ENCODE assay signal across 18 mouse cellular contexts in the genomic region with DNA sequence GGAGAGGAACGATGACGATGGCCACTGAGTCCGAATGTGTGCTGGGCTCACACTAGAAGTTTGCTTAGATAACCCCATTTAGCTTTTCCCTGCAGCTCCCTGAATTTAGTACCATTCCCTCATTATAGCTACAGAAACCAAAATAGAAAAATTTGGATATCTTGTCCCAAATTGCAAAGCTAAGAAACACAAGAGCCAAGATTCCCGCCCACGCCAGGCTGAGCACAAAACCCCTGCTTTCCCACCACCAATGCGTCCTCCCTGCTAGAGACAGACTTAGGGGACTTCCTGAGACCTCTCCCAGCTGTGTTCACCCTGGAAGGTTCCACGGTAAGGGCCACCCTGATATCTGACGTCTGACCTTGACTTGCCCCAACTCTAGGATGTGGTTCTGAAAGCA.
DNase-seq lines count a peak whose midpoint lies in the region; ATAC-seq and TF ChIP-seq lines count a peak whose summit lies in the region.
"Had no signal": no experiment of that assay in that cellular context is flagged by ENCODE, and none has a peak within 500 bp of the region (broad histone marks: within the 10 kb centered on the region; RNA-seq: fewer than 3 reads in every experiment).

No protein-coding gene starts in this region.

- WGBS in forebrain, embryonic 15.5 days, result 90% methylated on average over 8 of the region's 8 CpGs
- WGBS in forebrain, embryonic 11.5 days, result 91% methylated on average over 8 of the region's 8 CpGs
- 82% methylated on average over 8 of the region's 8 CpGs for WGBS in hindbrain, postnatal 0 days
- WGBS in hindbrain, embryonic 10.5 days, result 93% methylated on average over 8 of the region's 8 CpGs
- WGBS in olfactory bulb, adult 2 months, result 49% methylated on average over 8 of the region's 8 CpGs

- no peak for TF ChIP-seq POLR2A in cortical plate, adult 2 months (IDR thresholded peaks at IDR 0.05; ENCODE audit: extremely low read depth, insufficient read depth, low read length)
- no peak for TF ChIP-seq POLR2A in olfactory bulb, adult 2 months (IDR thresholded peaks at IDR 0.05; ENCODE audit: insufficient read depth, low read depth, low read length)

- H3K4me1 ChIP-seq in forebrain, embryonic 15.5 days, result peaks cover 33% of the 10 kb centered on the region
- 0 out of 2 replicates have a peak, but pooled peaks cover 2% of the 10 kb centered on the region for H3K4me1 ChIP-seq in forebrain, embryonic 11.5 days (replicated peaks; ENCODE audit: control insufficient read depth, insufficient read depth, low read length)
- peaks cover 23% of the 10 kb centered on the region for H3K4me1 ChIP-seq in hindbrain, postnatal 0 days (ENCODE audit: insufficient read depth, low read length)
- H3K4me1 ChIP-seq in hindbrain, embryonic 10.5 days (replicated peaks), result peaks cover 18% of the 10 kb centered on the region
- H3K4me1 ChIP-seq in cortical plate, adult 2 months (ENCODE audit: control insufficient read depth, insufficient read depth, low read length), result peaks cover 20% of the 10 kb centered on the region
- H3K4me1 ChIP-seq in olfactory bulb, adult 2 months (ENCODE audit: control insufficient read depth, insufficient read depth, low read length), result peaks cover 29% of the 10 kb centered on the region
- H3K4me1 ChIP-seq: limb, embryonic 12.5 days had no signal

- no peak for DNase-seq in forebrain, embryonic 11.5 days (ENCODE audit: low spot score)
- no peak for DNase-seq in hindbrain, postnatal 0 days (ENCODE audit: low spot score)
- DNase-seq in hindbrain, embryonic 10.5 days (ENCODE audit: low spot score), result no peak
- no peak for DNase-seq in natural killer cell, adult 2 months (ENCODE audit: low spot score in 2 of 2)
- DNase-seq in thymus, postnatal 25 days, result no peak
- DNase-seq: adrenal gland, postnatal 25 days; cerebellum, postnatal 14 days; gastrocnemius, postnatal 10 days; heart, postnatal 14 days; lung, postnatal 10 days; spleen, adult 18-20 months; thymus, postnatal 4 days had no signal

- H3K9me3 ChIP-seq in forebrain, embryonic 15.5 days, result no peaks in the 10 kb centered on the region
- no peaks in the 10 kb centered on the region for H3K9me3 ChIP-seq in forebrain, embryonic 11.5 days (ENCODE audit: control insufficient read depth, low read length)
- H3K9me3 ChIP-seq in hindbrain, postnatal 0 days (ENCODE audit: low read length), result no peaks in the 10 kb centered on the region
- H3K9me3 ChIP-seq in hindbrain, embryonic 10.5 days, result no peaks in the 10 kb centered on the region
- H3K9me3 ChIP-seq: limb, embryonic 12.5 days had no signal

- ATAC-seq in forebrain, embryonic 15.5 days (replicated peaks), result no peak
- no peak for ATAC-seq in forebrain, embryonic 11.5 days (replicated peaks; ENCODE audit: low FRiP score)
- no peak for ATAC-seq in hindbrain, postnatal 0 days

- no peak overlapping the region for H3K4me3 ChIP-seq in forebrain, embryonic 15.5 days
- H3K4me3 ChIP-seq in forebrain, embryonic 11.5 days (ENCODE audit: low read depth, low read length), result no peak overlapping the region
- H3K4me3 ChIP-seq in hindbrain, postnatal 0 days (ENCODE audit: low read length), result no peak overlapping the region
- H3K4me3 ChIP-seq in hindbrain, embryonic 10.5 days, result no peak overlapping the region
- no peak overlapping the region for H3K4me3 ChIP-seq in cortical plate, adult 2 months (ENCODE audit: insufficient read depth, low read length)
- H3K4me3 ChIP-seq in olfactory bulb, adult 2 months (ENCODE audit: insufficient read depth, low read depth, low read length), result no peak overlapping the region
- H3K4me3 ChIP-seq: limb, embryonic 12.5 days; myocyte had no signal

- H3K27ac ChIP-seq in forebrain, embryonic 15.5 days (replicated peaks), result peak overlapping the region; percentile 79; the same call in 1 of the 2 replicates
- no peak overlapping the region for H3K27ac ChIP-seq in forebrain, embryonic 11.5 days (ENCODE audit: low read depth, low read length)
- H3K27ac ChIP-seq in hindbrain, postnatal 0 days, result 0 out of 2 replicates have a peak overlapping the region, but pooled peaks have one; percentile 79
- no peak overlapping the region for H3K27ac ChIP-seq in hindbrain, embryonic 10.5 days
- peak overlapping the region; percentile 27; the same call in 1 of the 2 replicates for H3K27ac ChIP-seq in cortical plate, adult 2 months (ENCODE audit: insufficient read depth, low read length)
- H3K27ac ChIP-seq in olfactory bulb, adult 2 months (ENCODE audit: insufficient read depth, low read depth, low read length), result peak overlapping the region; percentile 49
- H3K27ac ChIP-seq: limb, embryonic 12.5 days; liver, embryonic 14.5 days had no signal

- no peak for TF ChIP-seq CTCF in hindbrain, postnatal 0 days (IDR thresholded peaks at IDR 0.05; ENCODE audit: low read depth)
- TF ChIP-seq CTCF in cortical plate, adult 2 months (IDR thresholded peaks at IDR 0.05; ENCODE audit: extremely low read depth, insufficient read depth, low read length), result no peak
- TF ChIP-seq CTCF in olfactory bulb, adult 2 months (IDR thresholded peaks at IDR 0.05; ENCODE audit: insufficient read depth, low read depth, low read length), result no peak

- H3K4me2 ChIP-seq in forebrain, embryonic 15.5 days (replicated peaks), result no peak overlapping the region
- H3K4me2 ChIP-seq in forebrain, embryonic 11.5 days (ENCODE audit: low read depth, low read length, severe bottlenecking), result no peak overlapping the region
- no peak overlapping the region for H3K4me2 ChIP-seq in hindbrain, postnatal 0 days (ENCODE audit: low read depth, low read length)
- H3K4me2 ChIP-seq: limb, embryonic 12.5 days had no signal

- no peaks in the 10 kb centered on the region for H3K36me3 ChIP-seq in forebrain, embryonic 15.5 days
- H3K36me3 ChIP-seq in forebrain, embryonic 11.5 days (ENCODE audit: control insufficient read depth, insufficient read depth, low read length), result no peaks in the 10 kb centered on the region
- H3K36me3 ChIP-seq in hindbrain, postnatal 0 days (ENCODE audit: insufficient read depth, low read length), result no peaks in the 10 kb centered on the region
- H3K36me3 ChIP-seq in hindbrain, embryonic 10.5 days, result no peaks in the 10 kb centered on the region
- H3K36me3 ChIP-seq: limb, embryonic 12.5 days had no signal

- H3K27me3 ChIP-seq in forebrain, embryonic 15.5 days, result no peaks in the 10 kb centered on the region
- H3K27me3 ChIP-seq in forebrain, embryonic 11.5 days (ENCODE audit: control insufficient read depth, insufficient read depth, low read length), result no peaks in the 10 kb centered on the region
- no peaks in the 10 kb centered on the region for H3K27me3 ChIP-seq in hindbrain, postnatal 0 days (ENCODE audit: insufficient read depth, low read length)
- H3K27me3 ChIP-seq in hindbrain, embryonic 10.5 days (ENCODE audit: insufficient read depth, poor library complexity, severe bottlenecking), result no peaks in the 10 kb centered on the region
- H3K27me3 ChIP-seq: limb, embryonic 12.5 days had no signal

- H3K9ac ChIP-seq in forebrain, embryonic 15.5 days (replicated peaks), result no peak overlapping the region
- H3K9ac ChIP-seq in forebrain, embryonic 11.5 days (ENCODE audit: low read length), result no peak overlapping the region
- H3K9ac ChIP-seq in hindbrain, postnatal 0 days (replicated peaks; ENCODE audit: low read length), result no peak overlapping the region
- H3K9ac ChIP-seq: limb, embryonic 12.5 days; liver, embryonic 14.5 days had no signal

Comparison
In these comparisons a context has a peak if more than half of its experiments do, and no peak if none do; other contexts are left out.
1. H3K27ac ChIP-seq: peak in forebrain, embryonic 15.5 days (single experiment), hindbrain, postnatal 0 days (single experiment), cortical plate, adult 2 months (single experiment) and olfactory bulb, adult 2 months (single experiment); none in forebrain, embryonic 11.5 days (single experiment) and hindbrain, embryonic 10.5 days (single experiment).